Mouse (Mus musculus) small intestine, adult 2 months (tissue): ENCODE measurements around the gene Id3. TPM values are rescaled to one million over a fixed set of nuclear protein-coding genes. Genes with fewer than 3 reads are reported as not detected.

Experiments used
- H3K27ac ChIP-seq: fragments of 200-500 bp; 2 replicates; pipeline ENCODE4 v1.5.1; 2012; ENCODE audit warnings: low read depth, low read length, control low read depth, inconsistent platforms; ENCODE audit not compliant: insufficient read depth
- H3K27me3 ChIP-seq: fragments of 200-500 bp; 2 replicates; pipeline ENCODE4 v1.6.1; 2012; ENCODE audit warnings: mild to moderate bottlenecking, moderate library complexity, low read length, inconsistent platforms; ENCODE audit not compliant: control insufficient read depth, insufficient read depth
- H3K36me3 ChIP-seq: fragments of 200-500 bp; 2 replicates; pipeline ENCODE4 v1.6.1; 2012; ENCODE audit warnings: mild to moderate bottlenecking, low read length, control low read depth, inconsistent platforms; ENCODE audit not compliant: control insufficient read depth, insufficient read depth
- H3K4me1 ChIP-seq: fragments of 200-500 bp; 2 replicates; pipeline ENCODE4 v1.6.1; 2012; ENCODE audit warnings: low read length, inconsistent platforms, mixed read lengths; ENCODE audit not compliant: control insufficient read depth, insufficient read depth, insufficient read length
- H3K4me3 ChIP-seq: fragments of 200-500 bp; 2 replicates; pipeline ENCODE4 v1.5.1; 2012; ENCODE audit warnings: low read depth, mild to moderate bottlenecking, control low read depth, inconsistent platforms, low read length, moderate library complexity
- CTCF ChIP-seq: fragments of 200-500 bp; IDR thresholded peaks from 2 replicates; pipeline ENCODE4 v1.5.1; 2012; ENCODE audit warnings: low read depth, mild to moderate bottlenecking, control low read depth, inconsistent platforms, low read length, moderate library complexity, mixed read lengths; ENCODE audit not compliant: insufficient replicate concordance, insufficient read length; ENCODE audit errors: extremely low read depth
- POLR2A ChIP-seq: fragments of 200-500 bp; IDR thresholded peaks from 2 replicates; pipeline ENCODE4 v1.6.1; 2012; ENCODE audit warnings: low read depth, mild to moderate bottlenecking, control low read depth, inconsistent platforms, low read length, moderate library complexity
- WGBS: fragments of 180-500 bp; shearing (Covaris S2); methylation state at CpG from one replicate; pipeline ENCODE4 v1.1.7; 2018; 5-methylcytosine and 5-hydroxymethylcytosine counted together
- polyA plus RNA-seq: library from polyadenylated mRNA; depleted of rRNA; stranded (reverse); fragments of >200 nt; gene quantifications from 2 replicates; pipeline ENCODE4 v1.2.3, GENCODE M21; 2012

Id3 gene
- polyA plus RNA-seq, 1 experiment: 519 TPM

DNA sequence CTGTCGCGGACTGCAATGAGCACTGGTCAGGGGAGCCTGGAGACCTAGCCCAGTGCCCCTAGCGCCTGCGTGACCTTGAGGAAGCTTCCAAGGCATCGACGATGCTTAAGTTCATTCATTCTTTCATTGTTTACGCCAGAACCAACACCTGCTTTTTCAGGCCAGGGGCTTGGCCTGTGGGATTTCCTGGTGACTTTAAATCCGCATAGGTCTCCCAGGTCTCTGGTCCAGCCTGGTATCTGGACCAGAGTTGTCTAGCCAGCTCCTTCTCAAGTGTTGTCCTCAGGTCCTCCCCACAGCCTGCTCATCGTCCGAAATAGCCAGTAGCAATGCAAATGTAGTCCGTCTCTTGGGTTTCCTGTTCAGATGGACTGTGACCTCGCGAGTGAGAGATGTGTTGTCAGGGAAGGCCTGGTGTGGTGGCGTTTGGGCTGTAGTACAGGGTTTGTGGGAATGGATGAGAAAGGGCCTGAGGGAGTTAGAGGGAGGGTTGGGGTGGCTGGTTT is 30.0 kb downstream of the Id3 start:
- Histone ChIP-seq H3K27ac (peak overlapping the region; percentile 90), H3K27me3 (no peaks in the 10 kb centered on the region), H3K4me1 (peaks cover 45% of the 10 kb centered on the region), H3K36me3 (no peaks in the 10 kb centered on the region), H3K4me3 (peak overlapping the region; percentile 95)
- TF ChIP-seq CTCF: no peak
- peak; percentile 39; the same call in 1 of the 2 replicates for TF ChIP-seq POLR2A
- WGBS: 2% methylated on average over 14 of the region's 14 CpGs

- peak overlapping the region; percentile 90 for H3K27ac ChIP-seq
- H3K4me3 ChIP-seq: peak overlapping the region; percentile 95; the same call in 1 of the 2 replicates
- no peaks in the 10 kb centered on the region for H3K27me3 ChIP-seq
- H3K36me3 ChIP-seq: no peaks in the 10 kb centered on the region
- H3K4me1 ChIP-seq: peaks cover 48% of the 10 kb centered on the region
- TF ChIP-seq CTCF: no peak
- no peak for TF ChIP-seq POLR2A
- 24% methylated on average over 13 of the region's 13 CpGs for WGBS
Observed at GRCm38 (mm10) chr4:136174216-136175193, 31.2 kb downstream of the Id3 start.

GRCm38 (mm10) chr4:136176022-136176552 is 32.8 kb downstream of the Id3 start:
- WGBS: 53% methylated on average over 10 of the region's 10 CpGs

GRCm38 (mm10) chr4:136177244-136177611 is 33.9 kb downstream of the Id3 start:
- Histone ChIP-seq H3K36me3 (no peaks in the 10 kb centered on the region), H3K27ac (peak overlapping the region; percentile 65), H3K27me3 (no peaks in the 10 kb centered on the region), H3K4me3 (no peak overlapping the region), H3K4me1 (peaks cover 57% of the 10 kb centered on the region)
- 10% methylated on average over 8 of the region's 8 CpGs for WGBS
- no peak for TF ChIP-seq CTCF
- TF ChIP-seq POLR2A: 0 out of 2 replicates have a peak, but pooled peaks have one; percentile 5

More at GRCm38 (mm10) chr4:136176022-136176552, 32.8 kb downstream of the Id3 start:
- peak overlapping the region; percentile 80 for H3K27ac ChIP-seq
- no peak overlapping the region for H3K4me3 ChIP-seq
- TF ChIP-seq POLR2A (no peak), CTCF (no peak)
- H3K27me3 ChIP-seq: no peaks in the 10 kb centered on the region
- no peaks in the 10 kb centered on the region for H3K36me3 ChIP-seq
- peaks cover 55% of the 10 kb centered on the region for H3K4me1 ChIP-seq

- Histone ChIP-seq H3K27ac (peak overlapping the region; percentile 83), H3K36me3 (0 out of 2 replicates have a peak, but pooled peaks cover 1% of the 10 kb centered on the region), H3K27me3 (no peaks in the 10 kb centered on the region), H3K4me1 (peaks cover 54% of the 10 kb centered on the region), H3K4me3 (peak overlapping the region; percentile 3)
- 9% methylated on average over 11 of the region's 11 CpGs for WGBS
- TF ChIP-seq CTCF (no peak), POLR2A (0 out of 2 replicates have a peak, but pooled peaks have one; percentile 3)
Observed at GRCm38 (mm10) chr4:136177612-136178474, 34.5 kb downstream of the Id3 start.

DNA sequence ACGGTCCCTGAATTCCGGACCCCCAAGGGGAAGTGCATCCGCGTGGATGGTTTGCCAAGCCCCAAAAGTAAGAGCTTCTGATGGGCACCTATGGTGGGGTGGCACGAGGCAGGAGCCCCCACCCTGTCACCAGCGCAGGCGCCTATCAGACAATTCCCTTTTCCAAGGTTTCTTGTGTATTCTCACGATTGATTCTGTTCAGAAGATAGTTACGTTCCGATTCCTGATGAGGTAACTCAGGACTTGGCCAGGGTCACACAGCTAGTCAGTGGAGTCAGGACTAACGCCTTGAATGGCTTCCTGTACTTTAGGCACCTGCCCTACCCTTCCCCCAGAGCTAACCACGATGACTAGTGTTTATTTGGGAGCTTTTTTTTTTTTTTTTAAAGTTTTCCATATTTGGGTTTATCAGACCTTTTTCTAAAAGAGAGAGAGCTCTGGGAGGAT is 35.2 kb downstream of the Id3 start:
- H3K36me3 ChIP-seq: 0 out of 2 replicates have a peak, but pooled peaks cover 1% of the 10 kb centered on the region
- no peak for TF ChIP-seq CTCF
- WGBS: 66% methylated on average over 12 of the region's 12 CpGs
- H3K27ac ChIP-seq: peak overlapping the region; percentile 83
- H3K4me3 ChIP-seq: peak overlapping the region; percentile 2; the same call in 1 of the 2 replicates
- H3K27me3 ChIP-seq: no peaks in the 10 kb centered on the region
- peaks cover 54% of the 10 kb centered on the region for H3K4me1 ChIP-seq

DNA sequence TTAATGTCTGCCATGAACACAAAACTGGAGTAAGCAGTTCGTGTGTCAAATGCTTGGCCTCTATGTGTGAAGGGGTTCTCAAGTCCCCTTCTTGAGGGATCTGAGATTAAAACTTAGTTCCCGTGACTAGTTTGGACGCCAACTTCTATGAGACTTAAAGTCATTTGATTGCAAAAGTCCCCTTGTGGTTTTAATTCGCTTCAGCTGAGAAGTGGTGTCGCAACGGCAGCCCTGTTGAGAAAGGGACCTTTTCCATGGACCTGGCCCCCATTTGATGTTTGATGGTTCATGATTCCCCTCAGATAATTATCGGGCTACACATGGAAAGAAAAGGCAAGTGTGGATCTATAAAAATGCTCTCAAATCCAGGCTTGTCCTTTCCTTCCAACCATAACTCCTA is 36.2 kb downstream of the Id3 start:
- Histone ChIP-seq H3K27ac (no peak overlapping the region), H3K27me3 (no peaks in the 10 kb centered on the region), H3K4me1 (peaks cover 45% of the 10 kb centered on the region), H3K36me3 (peaks cover 3% of the 10 kb centered on the region; the same call in 1 of the 2 replicates), H3K4me3 (no peak overlapping the region)
- TF ChIP-seq POLR2A (no peak), CTCF (no peak)
- WGBS: 91% methylated on average over 7 of the region's 7 CpGs
